Mouse (Mus musculus): ENCODE measurements around the gene Upk3a. TPM values are rescaled to one million over a fixed set of nuclear protein-coding genes. Genes with fewer than 3 reads are reported as not detected.

Gene Upk3a
- polyA plus RNA-seq, 1 experiment from 2014 or later: 2.2 TPM

DNA sequence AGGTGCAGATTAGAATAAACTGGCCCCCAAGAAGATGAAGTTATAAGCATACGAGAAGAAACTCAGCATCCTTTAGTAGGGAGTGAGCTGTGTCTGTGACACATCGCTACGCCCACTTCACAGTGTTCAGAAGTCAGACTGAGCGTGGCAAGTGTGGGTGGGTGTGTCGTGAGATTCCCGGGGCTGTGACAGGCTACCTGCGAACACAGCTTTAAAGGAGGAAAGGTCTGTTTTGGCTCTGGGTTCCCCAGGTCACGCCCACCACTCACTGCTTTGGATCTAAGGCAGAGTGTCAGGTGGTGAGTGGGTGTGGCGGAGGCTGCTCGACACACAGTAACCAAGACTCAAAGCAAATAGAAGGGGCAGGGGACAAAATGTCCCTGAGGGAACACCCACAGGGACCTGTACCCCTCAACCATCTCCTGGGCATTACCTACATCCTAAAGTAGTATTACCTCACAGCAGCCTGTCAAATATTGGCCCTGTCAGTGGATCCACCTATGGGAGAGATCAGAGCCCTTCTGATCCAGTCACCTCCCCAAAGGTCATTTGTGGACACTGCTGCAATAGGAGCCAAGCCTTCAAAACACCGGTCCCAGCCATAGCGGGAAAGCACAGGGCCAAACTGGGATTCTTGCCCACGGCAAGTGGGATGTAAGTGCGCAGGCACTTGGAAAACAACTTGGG is 19.0 kb upstream of the Upk3a start:
- Histone ChIP-seq H3K27ac (ENCODE audit: low read depth, low read length) (no peak overlapping the region), H3K36me3 (ENCODE audit: control insufficient read depth, insufficient read depth) (no peaks in the 10 kb centered on the region), H3K4me3 (ENCODE audit: low read depth, low read length) (no peak overlapping the region), H3K9me3 (ENCODE audit: control insufficient read depth) (no peaks in the 10 kb centered on the region), H3K4me1 (replicated peaks; ENCODE audit: control insufficient read depth, insufficient read depth, low read length) (no peaks in the 10 kb centered on the region), H3K4me2 (replicated peaks; ENCODE audit: low read depth) (no peak overlapping the region), H3K27me3 (replicated peaks; ENCODE audit: control insufficient read depth, insufficient read depth, low read length) (no peaks in the 10 kb centered on the region), H3K9ac (ENCODE audit: low read depth, low read length) (no peak overlapping the region)
- no peak for ATAC-seq
- 47% methylated on average over 14 of the region's 14 CpGs for WGBS
- TF ChIP-seq CTCF (IDR thresholded peaks at IDR 0.05; ENCODE audit: low read depth): no peak

GRCm38 (mm10) chr15:84999911-85000310 is 17.0 kb upstream of the Upk3a start:
- ATAC-seq: no peak
- no peak for TF ChIP-seq CTCF (IDR thresholded peaks at IDR 0.05; ENCODE audit: low read depth)
- Histone ChIP-seq H3K9ac (ENCODE audit: low read depth, low read length) (no peak overlapping the region), H3K4me2 (replicated peaks; ENCODE audit: low read depth) (no peak overlapping the region), H3K27me3 (replicated peaks; ENCODE audit: control insufficient read depth, insufficient read depth, low read length) (no peaks in the 10 kb centered on the region), H3K36me3 (ENCODE audit: control insufficient read depth, insufficient read depth) (no peaks in the 10 kb centered on the region), H3K27ac (ENCODE audit: low read depth, low read length) (no peak overlapping the region), H3K4me3 (ENCODE audit: low read depth, low read length) (no peak overlapping the region), H3K4me1 (replicated peaks; ENCODE audit: control insufficient read depth, insufficient read depth, low read length) (no peaks in the 10 kb centered on the region), H3K9me3 (ENCODE audit: control insufficient read depth) (no peaks in the 10 kb centered on the region)
- WGBS: 74% methylated on average over 7 of the region's 7 CpGs

DNA sequence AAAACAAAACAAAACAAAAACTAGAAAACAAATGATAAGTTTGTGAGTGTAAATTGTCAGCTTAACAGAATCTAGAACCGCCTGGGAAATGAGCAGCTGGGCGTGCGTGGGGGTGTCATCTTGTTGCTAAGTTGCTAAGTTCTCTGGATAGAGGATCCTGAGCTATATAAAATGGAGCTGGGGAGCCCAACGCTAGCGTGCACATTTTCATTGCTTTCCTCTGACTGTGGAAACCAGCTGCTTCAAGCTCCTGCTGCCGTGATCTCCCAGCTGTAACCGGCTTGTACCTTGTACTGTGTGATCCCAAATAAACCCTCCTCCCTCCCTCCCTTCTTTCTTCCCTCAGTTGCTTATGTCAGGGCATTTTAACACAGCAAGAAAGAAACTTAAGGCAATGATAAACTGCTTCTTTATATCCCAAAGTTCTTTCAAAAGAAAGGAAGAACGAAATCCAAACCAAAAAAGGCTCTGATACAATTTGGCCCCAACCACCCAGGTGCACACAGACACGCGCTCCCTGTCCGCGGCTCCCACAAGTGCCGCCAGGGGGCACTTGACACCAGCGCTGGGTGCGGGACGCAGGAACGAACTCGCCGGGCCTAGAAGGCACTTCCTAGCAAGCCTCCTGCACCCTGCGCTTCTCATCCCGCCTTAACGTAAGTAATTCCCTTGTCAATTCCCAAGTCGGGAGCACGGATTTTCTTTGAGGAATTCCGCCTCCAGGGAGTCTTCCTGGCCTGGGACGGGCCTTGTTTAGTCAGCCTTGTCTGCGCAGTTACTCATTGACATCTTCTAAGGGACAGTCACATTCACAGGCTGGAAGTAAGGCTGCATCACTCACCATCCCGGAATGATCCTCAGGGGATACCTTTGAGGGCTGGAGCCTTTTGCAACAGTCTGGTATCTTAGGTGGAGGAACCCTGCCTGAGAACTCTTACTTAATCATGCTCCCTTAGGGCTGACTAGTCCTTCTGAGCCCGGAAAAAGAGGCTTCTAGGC is 15.7 kb upstream of the Upk3a start:
- TF ChIP-seq CTCF (IDR thresholded peaks at IDR 0.05; ENCODE audit: low read depth): peak; percentile 98
- no peaks in the 10 kb centered on the region for H3K27me3 ChIP-seq (replicated peaks; ENCODE audit: control insufficient read depth, insufficient read depth, low read length)
- H3K4me3 ChIP-seq (ENCODE audit: low read depth, low read length): no peak overlapping the region
- ATAC-seq: peak; percentile 85
- no peaks in the 10 kb centered on the region for H3K4me1 ChIP-seq (replicated peaks; ENCODE audit: control insufficient read depth, insufficient read depth, low read length)
- 17% methylated on average over 29 of the region's 29 CpGs for WGBS
- no peak overlapping the region for H3K27ac ChIP-seq (ENCODE audit: low read depth, low read length)
- H3K36me3 ChIP-seq (ENCODE audit: control insufficient read depth, insufficient read depth): no peaks in the 10 kb centered on the region
- H3K9me3 ChIP-seq (ENCODE audit: control insufficient read depth): no peaks in the 10 kb centered on the region
- H3K4me2 ChIP-seq (replicated peaks; ENCODE audit: low read depth): peak overlapping the region; percentile 21
- no peak overlapping the region for H3K9ac ChIP-seq (ENCODE audit: low read depth, low read length)

DNA sequence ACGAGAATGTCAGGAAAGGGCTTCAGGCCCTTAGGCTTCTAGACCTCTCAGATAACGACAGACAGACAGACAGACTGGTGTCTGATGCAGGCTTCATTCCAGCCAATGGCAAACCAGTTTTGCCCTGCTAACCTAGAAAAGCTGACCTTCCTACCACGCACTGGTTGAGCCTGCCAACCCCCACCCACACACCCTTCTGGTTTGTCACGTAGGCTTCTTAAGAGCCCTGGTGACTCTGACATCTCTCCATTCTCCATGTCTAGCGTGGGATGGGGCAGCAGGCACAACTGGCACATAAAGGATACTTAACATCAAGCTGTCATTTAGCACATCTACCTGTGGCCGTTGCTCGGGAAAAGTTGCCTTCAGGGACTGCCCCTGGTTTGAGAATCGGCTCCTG is 7.3 kb upstream of the Upk3a start:
- ATAC-seq: no peak
- TF ChIP-seq CTCF (IDR thresholded peaks at IDR 0.05; ENCODE audit: low read depth): no peak
- 85% methylated on average over 8 of the region's 8 CpGs for WGBS

GRCm38 (mm10) chr15:85011895-85012661 is 4.9 kb upstream of the Upk3a start:
- Histone ChIP-seq H3K9me3 (ENCODE audit: control insufficient read depth) (no peaks in the 10 kb centered on the region), H3K27ac (ENCODE audit: low read depth, low read length) (peak overlapping the region; percentile 93), H3K4me3 (ENCODE audit: low read depth, low read length) (no peak overlapping the region), H3K4me2 (replicated peaks; ENCODE audit: low read depth) (peak overlapping the region; percentile 35), H3K36me3 (ENCODE audit: control insufficient read depth, insufficient read depth) (no peaks in the 10 kb centered on the region), H3K27me3 (replicated peaks; ENCODE audit: control insufficient read depth, insufficient read depth, low read length) (no peaks in the 10 kb centered on the region), H3K4me1 (replicated peaks; ENCODE audit: control insufficient read depth, insufficient read depth, low read length) (no peaks in the 10 kb centered on the region), H3K9ac (ENCODE audit: low read depth, low read length) (0 out of 2 replicates have a peak overlapping the region, but pooled peaks have one; percentile 5)
- WGBS: 9% methylated on average over 19 of the region's 19 CpGs
- peak; percentile 18 for ATAC-seq
- no peak for TF ChIP-seq CTCF (IDR thresholded peaks at IDR 0.05; ENCODE audit: low read depth)

More for the DNA sequence above, 7.3 kb upstream of the Upk3a start:
- Histone ChIP-seq H3K9me3 (ENCODE audit: control insufficient read depth) (no peaks in the 10 kb centered on the region), H3K27ac (ENCODE audit: low read depth, low read length) (no peak overlapping the region), H3K27me3 (replicated peaks; ENCODE audit: control insufficient read depth, insufficient read depth, low read length) (no peaks in the 10 kb centered on the region), H3K4me3 (ENCODE audit: low read depth, low read length) (no peak overlapping the region), H3K4me1 (replicated peaks; ENCODE audit: control insufficient read depth, insufficient read depth, low read length) (no peaks in the 10 kb centered on the region), H3K9ac (ENCODE audit: low read depth, low read length) (no peak overlapping the region), H3K4me2 (replicated peaks; ENCODE audit: low read depth) (no peak overlapping the region), H3K36me3 (ENCODE audit: control insufficient read depth, insufficient read depth) (no peaks in the 10 kb centered on the region)
